Mouse (Mus musculus): ENCODE data around the gene Tie1.

GRCm38 (mm10) chr4:118428531-118429214 lies 61.2 kb downstream of the Tie1 start:
- TF ChIP-seq POLR2A (IDR thresholded peaks at IDR 0.05; ENCODE audit: low read depth, low read length) (no peak), CTCF (conservative IDR thresholded peaks at IDR 0.05; ENCODE audit: insufficient read depth, insufficient read length, low read depth, low read length) (no peak)
